Mouse (Mus musculus) fat pad, adult 2 months (tissue): ENCODE results near the gene Hydin.

Experiments used
- DNase-seq: peaks from one replicate; pipeline ENCODE4 v3.0.0-alpha.2; 2011; ENCODE audit warnings: low read depth, low spot score; ENCODE audit errors: extremely low read depth

The Hydin gene

GRCm38 (mm10) chr8:110440528-110440927 is 173.8 kb downstream of the Hydin start:
- no peak for DNase-seq

DNA sequence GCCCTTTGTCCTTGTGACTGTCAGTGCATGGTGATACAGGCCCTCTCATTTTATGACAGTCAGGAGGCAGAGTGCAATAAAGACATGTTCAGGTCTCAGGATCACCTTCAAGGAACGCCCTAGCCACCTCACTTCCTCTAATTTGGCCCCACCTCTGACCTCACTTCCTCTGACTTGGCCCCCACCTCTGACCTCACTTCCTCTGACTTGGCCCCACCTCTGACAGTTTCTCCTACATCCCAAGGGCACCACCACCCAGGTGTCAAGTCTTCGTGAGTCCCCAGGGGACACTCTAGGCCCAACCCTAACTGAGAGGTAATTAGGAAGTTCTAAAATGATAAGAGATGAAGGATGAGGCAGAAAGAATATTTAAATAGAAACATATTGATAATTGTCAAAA is 177.5 kb downstream of the Hydin start:
- no peak for DNase-seq

DNA sequence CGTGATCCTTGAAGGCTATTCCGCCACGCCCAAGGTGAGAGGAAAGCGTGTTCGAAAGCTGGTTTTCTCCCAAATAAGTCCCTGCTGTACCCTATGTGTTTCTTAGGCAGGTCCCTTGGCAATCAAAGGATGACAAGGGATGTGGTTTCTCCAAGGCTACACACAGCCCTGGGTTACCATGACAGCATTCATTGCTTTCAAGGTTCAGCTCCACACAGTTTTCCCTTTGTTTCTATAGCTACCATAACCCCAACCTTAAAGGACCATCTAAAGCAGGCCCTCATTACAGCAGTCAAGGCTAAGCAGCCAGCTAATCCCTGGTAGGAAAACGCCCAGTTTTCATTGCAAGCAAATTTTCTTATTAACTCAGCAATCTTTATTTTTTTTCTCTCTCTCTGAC is 183.7 kb downstream of the Hydin start:
- DNase-seq: no peak

- DNase-seq: no peak
These were observed 187.7 kb downstream of the Hydin start for GRCm38 (mm10) chr8:110454466-110454865.

- no peak for DNase-seq
These were observed 190.6 kb downstream of the Hydin start for GRCm38 (mm10) chr8:110457424-110457823.

GRCm38 (mm10) chr8:110462627-110463208 is 195.9 kb downstream of the Hydin start:
- no peak for DNase-seq

DNA sequence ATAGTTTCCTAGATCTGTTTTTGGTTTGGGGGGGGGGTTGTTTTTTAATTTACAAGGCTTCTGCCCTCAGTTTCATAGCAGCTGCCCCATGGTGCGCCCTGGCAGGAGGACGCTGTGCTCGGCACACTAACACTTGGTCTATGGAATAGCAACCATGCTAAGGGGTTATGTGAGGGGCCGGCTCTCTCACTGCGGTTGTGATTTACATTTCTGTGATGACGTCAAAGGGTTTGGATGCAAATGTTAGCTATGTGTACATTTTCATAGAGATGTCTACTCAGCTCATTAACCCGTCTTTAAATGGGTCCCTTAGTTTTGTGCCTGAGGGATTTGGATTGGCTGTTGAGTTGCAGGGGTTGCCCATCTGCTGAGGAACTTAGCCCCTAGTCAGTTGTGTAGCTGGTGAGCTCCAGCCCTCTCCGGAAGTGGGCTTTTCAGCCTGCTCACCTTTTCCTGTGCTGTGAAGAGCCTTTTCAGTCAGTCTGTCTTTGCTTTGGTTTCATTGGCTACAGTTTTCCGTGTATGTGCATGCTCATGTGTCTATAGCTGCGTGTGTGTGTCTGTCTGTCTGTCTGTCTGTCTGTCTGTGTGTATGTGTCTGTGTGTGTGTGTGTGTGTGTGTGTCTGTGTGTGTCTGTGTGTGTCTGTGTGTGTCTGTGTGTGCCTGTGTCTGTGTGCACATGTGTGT is 197.1 kb downstream of the Hydin start:
- no peak for DNase-seq

- DNase-seq: no peak
These were observed 198.8 kb downstream of the Hydin start for GRCm38 (mm10) chr8:110465606-110466005.

GRCm38 (mm10) chr8:110477256-110477655 is 210.5 kb downstream of the Hydin start:
- no peak for DNase-seq

DNA sequence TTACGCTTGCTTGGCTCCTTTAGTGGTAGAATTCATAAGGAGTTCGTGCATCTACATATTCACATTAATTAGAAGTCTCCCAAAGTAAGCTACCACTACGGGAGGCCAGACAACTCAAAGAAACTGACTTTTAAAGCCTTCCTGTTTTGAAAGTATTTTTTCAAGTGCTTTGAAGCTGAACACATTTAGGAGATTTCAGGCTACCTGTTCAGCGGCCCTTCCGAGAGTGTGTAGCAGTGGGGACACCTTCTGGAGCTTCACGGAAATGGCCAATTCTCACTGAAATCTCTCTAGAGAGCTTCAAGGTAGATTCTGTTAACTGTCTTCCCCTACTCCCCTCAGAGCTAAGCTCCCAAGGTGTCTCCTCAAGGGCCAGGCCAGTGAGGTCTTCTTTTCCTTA is 211.8 kb downstream of the Hydin start:
- DNase-seq: no peak

- no peak for DNase-seq
These were observed 212.6 kb downstream of the Hydin start for GRCm38 (mm10) chr8:110479401-110479800.

DNA sequence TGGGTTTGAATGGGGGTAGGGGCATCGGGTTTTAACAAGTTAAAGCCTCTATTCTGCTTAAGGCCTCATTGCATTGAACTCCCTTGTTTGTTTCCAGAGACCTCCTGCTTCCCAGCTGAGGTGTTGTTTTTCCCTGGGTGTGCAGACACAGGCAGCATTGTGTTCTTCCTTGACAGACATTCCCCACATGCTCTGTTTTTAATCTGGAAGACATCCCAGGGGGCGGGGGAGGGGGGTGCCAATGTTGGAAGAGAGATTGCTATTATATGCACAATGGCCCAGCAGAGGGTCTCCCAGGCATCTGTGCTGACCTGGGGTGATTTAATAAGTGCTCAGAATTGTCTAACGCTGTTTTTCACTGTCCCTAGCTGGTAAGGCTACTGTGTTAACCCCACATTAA is 215.5 kb downstream of the Hydin start:
- no peak for DNase-seq

GRCm38 (mm10) chr8:110485234-110485633 is 218.5 kb downstream of the Hydin start:
- DNase-seq: no peak

DNA sequence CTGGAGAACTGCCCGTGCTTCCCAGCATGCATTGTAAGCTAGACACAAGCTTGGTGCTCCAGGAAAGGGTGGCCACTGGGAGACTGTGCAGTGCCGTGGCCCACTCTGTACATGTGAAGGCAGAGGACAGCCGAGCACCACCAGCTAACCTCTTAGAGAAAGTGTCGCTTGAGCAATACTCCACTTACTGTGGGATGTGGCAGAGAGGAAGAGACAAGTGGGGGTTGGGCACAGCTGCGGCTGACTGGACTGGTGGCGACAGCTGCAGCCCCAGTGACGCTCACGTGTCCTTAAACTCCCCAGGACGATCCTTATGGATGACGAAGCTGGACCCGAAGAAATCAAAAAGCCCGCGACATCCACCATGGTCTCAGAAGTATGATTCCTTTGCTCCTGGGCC is 219.2 kb downstream of the Hydin start:
- DNase-seq: no peak

DNA sequence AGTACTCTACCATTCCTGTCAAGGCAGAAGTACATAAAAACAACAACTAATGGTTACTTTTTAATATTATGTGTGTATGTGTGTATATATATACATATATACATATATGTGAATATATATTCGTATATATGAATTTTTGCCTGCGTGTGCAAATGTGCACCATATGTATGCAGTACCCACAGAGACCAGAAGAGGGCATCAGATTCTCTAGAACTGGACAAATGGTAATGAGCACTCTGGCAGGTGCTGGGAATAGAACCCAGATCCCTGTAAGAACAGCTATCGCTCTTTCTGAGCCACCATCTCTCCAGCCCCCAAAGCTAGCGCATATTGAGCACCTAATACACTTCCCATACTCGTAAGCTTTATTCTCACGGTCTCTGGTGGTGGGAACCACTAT is 220.9 kb downstream of the Hydin start:
- no peak for DNase-seq

- DNase-seq: no peak
These were observed 222.6 kb downstream of the Hydin start for GRCm38 (mm10) chr8:110489344-110489743.

DNA sequence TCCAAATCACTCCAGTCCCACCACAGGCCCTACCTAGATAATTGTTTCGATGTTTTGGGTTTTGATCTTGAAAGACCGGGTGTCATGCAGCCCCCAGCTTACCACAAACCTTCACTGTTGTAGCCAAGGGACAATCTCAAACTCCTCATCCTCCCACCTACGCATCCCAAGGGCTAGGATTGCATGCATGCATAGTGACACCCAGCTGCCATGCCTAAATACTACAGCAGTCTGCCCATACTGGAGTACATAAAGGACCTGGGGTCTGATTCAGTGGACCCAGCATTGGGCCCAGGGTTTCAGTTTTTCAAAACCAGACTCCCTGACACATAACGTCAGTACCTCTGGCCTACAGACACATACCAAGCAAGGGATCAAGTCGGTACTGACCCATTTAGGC is 224.3 kb downstream of the Hydin start:
- DNase-seq: no peak

DNA sequence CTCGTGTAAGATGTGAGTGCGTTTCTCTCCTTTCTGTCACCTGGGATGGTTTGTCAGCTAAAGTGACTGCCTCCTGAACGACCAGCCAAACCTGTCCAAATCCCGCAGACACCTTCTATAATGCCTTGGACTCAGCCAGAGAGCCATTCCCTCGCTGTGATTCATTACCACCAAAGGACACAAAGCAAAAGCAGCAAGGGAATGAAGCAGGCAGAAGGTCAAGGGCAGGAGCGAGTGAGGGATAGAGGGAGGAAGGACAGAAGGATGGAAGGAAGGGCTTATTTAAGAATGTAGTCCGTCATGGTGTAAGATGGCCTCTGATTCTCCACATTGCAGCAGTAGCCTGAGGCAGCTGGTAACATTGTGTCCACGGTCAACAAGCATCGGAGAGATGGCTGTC is 229.5 kb downstream of the Hydin start:
- no peak for DNase-seq

- DNase-seq: no peak
These were observed 233.5 kb downstream of the Hydin start for GRCm38 (mm10) chr8:110500253-110500652.

GRCm38 (mm10) chr8:110500661-110501060 is 233.9 kb downstream of the Hydin start:
- no peak for DNase-seq

GRCm38 (mm10) chr8:110501330-110501729 is 234.6 kb downstream of the Hydin start:
- no peak for DNase-seq

DNA sequence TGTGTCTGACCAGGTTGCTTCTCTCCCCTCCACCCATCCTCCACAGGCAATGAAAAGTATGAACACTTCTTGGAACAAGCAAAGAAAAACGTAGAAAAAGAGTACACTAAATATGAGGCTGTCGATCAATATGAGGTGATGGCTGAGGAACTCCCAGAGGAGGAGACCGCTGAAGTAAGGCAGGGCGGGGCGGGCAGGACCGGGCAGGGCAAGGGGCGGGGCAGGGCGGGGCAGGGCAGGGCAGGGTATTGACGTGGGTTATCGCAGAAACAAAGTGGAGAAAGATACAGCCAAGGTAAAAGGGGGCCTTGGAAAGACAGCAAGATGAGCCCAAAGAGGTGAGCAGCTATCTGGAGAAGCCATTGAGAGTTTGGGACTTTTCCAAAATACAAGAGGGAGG is 236.1 kb downstream of the Hydin start:
- no peak for DNase-seq

DNA sequence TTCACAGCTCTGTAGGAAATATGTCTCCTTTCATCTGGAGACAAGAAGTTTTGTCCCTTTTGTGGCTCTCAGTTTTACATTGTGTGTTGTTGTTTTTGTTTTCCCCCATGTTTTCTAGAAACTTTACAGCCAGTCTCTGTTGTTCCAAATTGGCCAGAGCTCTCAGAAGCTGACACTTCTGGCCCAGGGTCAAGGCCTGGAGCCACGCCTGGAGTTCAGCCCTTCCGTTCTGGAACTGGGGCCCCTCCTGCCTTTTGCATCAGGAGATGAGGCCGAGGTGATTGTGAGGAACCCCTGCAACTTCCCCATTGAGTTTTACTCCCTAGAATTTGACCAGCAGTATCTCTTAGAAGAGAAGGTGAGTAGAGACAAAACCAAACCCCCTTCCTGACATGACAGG is 242.0 kb downstream of the Hydin start:
- no peak for DNase-seq
